8 mouse cellular contexts compared by ENCODE assay signal in genomic region chr17:33981192-33981909, GRCm38 (mm10). TPM values are rescaled to one million over a fixed set of nuclear protein-coding genes. Genes with fewer than 3 reads are reported as not detected.
DNase-seq lines count a peak whose midpoint lies in the region; ATAC-seq and TF ChIP-seq lines count a peak whose summit lies in the region.
"Not testable (repeated sequence)": the region's sequence is repeated elsewhere in the genome, so short reads cannot be mapped to it uniquely, and the experiment has no call there.

No protein-coding gene starts in this region.

- peak; percentile 55; the same call in 1 of the 2 replicates for TF ChIP-seq CTCF in embryonic fibroblast, embryonic 13.5 days (IDR thresholded peaks at IDR 0.05; ENCODE audit: borderline replicate concordance, insufficient read depth, low read length)
- peak; percentile 55 for TF ChIP-seq CTCF in kidney, adult 2 months (conservative IDR thresholded peaks at IDR 0.05; ENCODE audit: insufficient read depth, insufficient read length, low read depth, low read length)

- H3K27ac ChIP-seq in embryonic fibroblast, embryonic 13.5 days (ENCODE audit: insufficient read depth, low read length), result peak overlapping the region; percentile 23
- H3K27ac ChIP-seq in kidney, adult 2 months (ENCODE audit: insufficient read depth, low read depth, low read length), result peak overlapping the region; percentile 76
- H3K27ac ChIP-seq in midbrain, embryonic 11.5 days (ENCODE audit: low read depth, low read length), result peak overlapping the region; percentile 72

- not testable (repeated sequence) for H3K27me3 ChIP-seq in kidney, adult 2 months (replicated peaks; ENCODE audit: control insufficient read depth, insufficient read depth, low read length)
- H3K27me3 ChIP-seq in midbrain, embryonic 11.5 days (ENCODE audit: control insufficient read depth, insufficient read depth, low read length), result peaks cover 29% of the 10 kb centered on the region

- intact Hi-C loops in left cerebral cortex, postnatal 4 days (cut with DNase I), result not testable (repeated sequence)

- WGBS in kidney, adult 2 months, result under 1% methylated on average over 27 of the region's 27 CpGs
- WGBS in midbrain, embryonic 11.5 days, result under 1% methylated on average over 27 of the region's 27 CpGs

- H3K4me3 ChIP-seq in embryonic fibroblast, embryonic 13.5 days (ENCODE audit: insufficient read depth, low read length), result peak overlapping the region; percentile 48
- peak overlapping the region; percentile 51 for H3K4me3 ChIP-seq in kidney, adult 2 months (ENCODE audit: insufficient read depth, low read depth, low read length)
- peak overlapping the region; percentile 44 for H3K4me3 ChIP-seq in midbrain, embryonic 11.5 days (ENCODE audit: low read depth, low read length)

- H3K4me1 ChIP-seq in embryonic fibroblast, embryonic 13.5 days (ENCODE audit: control insufficient read depth, insufficient read depth, low read length); midbrain, embryonic 11.5 days (ENCODE audit: control insufficient read depth, insufficient read depth, low read length): not testable (repeated sequence)
- H3K4me1 ChIP-seq in kidney, adult 2 months (ENCODE audit: control insufficient read depth, insufficient read depth, low read length), result peaks cover 12% of the 10 kb centered on the region; the same call in 1 of the 2 replicates

- H3K36me3 ChIP-seq in kidney, adult 2 months (ENCODE audit: control insufficient read depth, insufficient read depth, low read length); midbrain, embryonic 11.5 days (ENCODE audit: control insufficient read depth, insufficient read depth, low read length): not testable (repeated sequence)

- peak overlapping the region; percentile 61 for H3K9ac ChIP-seq in midbrain, embryonic 11.5 days (ENCODE audit: low read length)

- DNase-seq in adrenal gland, postnatal 4 days (ENCODE audit: low spot score in 2 of 2), result peak; percentile 40 to 72
- peak; percentile 91 for DNase-seq in heart, adult 8-10 months (ENCODE audit: low spot score)
- DNase-seq in kidney, adult 2 months, result peak; percentile 96
- DNase-seq in left cerebral cortex, postnatal 4 days, result peak; percentile 91
- peak; percentile 99 for DNase-seq in midbrain, embryonic 11.5 days (ENCODE audit: low spot score, missing footprints)
- DNase-seq in skeletal muscle tissue, adult 2 months (ENCODE audit: low read depth, low spot score), result peak; percentile 96
- peak; percentile 92 for DNase-seq in yolk sac, embryonic 10.5 days (ENCODE audit: low spot score)

- H3K9me3 ChIP-seq in midbrain, embryonic 11.5 days (ENCODE audit: control insufficient read depth, low read length), result not testable (repeated sequence)

- peak; percentile 94 for ATAC-seq in midbrain, embryonic 11.5 days (ENCODE audit: low FRiP score)

- peak overlapping the region; percentile 56 for H3K4me2 ChIP-seq in midbrain, embryonic 11.5 days

- TF ChIP-seq POLR2A in embryonic fibroblast, embryonic 13.5 days (IDR thresholded peaks at IDR 0.05; ENCODE audit: low read depth, low read length), result peak; percentile 56
- not testable (repeated sequence) for TF ChIP-seq POLR2A in kidney, adult 2 months (IDR thresholded peaks at IDR 0.05; ENCODE audit: low read depth, low read length)

RNA-seq across cellular contexts. Expression of gene H2-K1, which starts 18.8 kb away (rescaled TPM):
- total RNA-seq in adrenal gland, postnatal 4 days (2021), result 100 to 1,000 TPM; 173 to 174 TPM
- polyA plus RNA-seq in embryonic fibroblast, embryonic 13.5 days (2011; ENCODE audit: insufficient read length, low read depth, missing spikeins), result 131 and 166 TPM in 2 replicates
- 100 to 1,000 TPM; 111 to 163 (median 123) TPM for total RNA-seq in heart, adult 8-10 months (2022)
- 1,162 and 1,255 TPM in 2 replicates for polyA plus RNA-seq in kidney, adult 2 months (2012; rRNA removed)
- total RNA-seq in left cerebral cortex, postnatal 4 days (2021), result 10 to 100 TPM in 1 of 2 experiments, 1 to 10 TPM in 1; 8.2 to 13.8 TPM
- 30.0 and 37.2 TPM in 2 replicates for polyA plus RNA-seq in midbrain, embryonic 11.5 days (2014; fragmentation: Nextera tagmentation; extraction: Ambion mirVana)

RNA-seq across cellular contexts. Expression of gene Rps18, which starts 25.6 kb away (rescaled TPM):
- 1,000 to 10,000 TPM; 1,180 to 1,281 TPM for total RNA-seq in adrenal gland, postnatal 4 days (2021)
- 1,572 and 1,668 TPM in 2 replicates for polyA plus RNA-seq in embryonic fibroblast, embryonic 13.5 days (2011; ENCODE audit: insufficient read length, low read depth, missing spikeins)
- 100 to 1,000 TPM; 373 to 430 (median 408) TPM for total RNA-seq in heart, adult 8-10 months (2022)
- polyA plus RNA-seq in kidney, adult 2 months (2012; rRNA removed), result 342 and 406 TPM in 2 replicates
- 100 to 1,000 TPM; 557 to 591 TPM for total RNA-seq in left cerebral cortex, postnatal 4 days (2021)
- 1,159 and 1,302 TPM in 2 replicates for polyA plus RNA-seq in midbrain, embryonic 11.5 days (2014; fragmentation: Nextera tagmentation; extraction: Ambion mirVana)

RNA-seq across cellular contexts. Expression of gene Vps52, which starts 25.7 kb away (rescaled TPM):
- total RNA-seq in adrenal gland, postnatal 4 days (2021), result 10 to 100 TPM; 62.8 to 72.5 TPM
- 34.0 and 35.7 TPM in 2 replicates for polyA plus RNA-seq in embryonic fibroblast, embryonic 13.5 days (2011; ENCODE audit: insufficient read length, low read depth, missing spikeins)
- total RNA-seq in heart, adult 8-10 months (2022), result 10 to 100 TPM; 35.6 to 45.0 (median 41.6) TPM
- polyA plus RNA-seq in kidney, adult 2 months (2012; rRNA removed), result 54.2 and 60.5 TPM in 2 replicates
- 10 to 100 TPM; 72.2 to 72.6 TPM for total RNA-seq in left cerebral cortex, postnatal 4 days (2021)
- 36.3 and 36.5 TPM in 2 replicates for polyA plus RNA-seq in midbrain, embryonic 11.5 days (2014; fragmentation: Nextera tagmentation; extraction: Ambion mirVana)

RNA-seq across cellular contexts. Expression of gene B3galt4, which starts 30.1 kb away (rescaled TPM):
- 1 to 10 TPM; 7.1 to 7.2 TPM for total RNA-seq in adrenal gland, postnatal 4 days (2021)
- 2.3 and 3.6 TPM in 2 replicates for polyA plus RNA-seq in embryonic fibroblast, embryonic 13.5 days (2011; ENCODE audit: insufficient read length, low read depth, missing spikeins)
- 1 to 10 TPM in 3 of 4 experiments, under 1 TPM in 1; 0.89 to 2.6 (median 1.6) TPM for total RNA-seq in heart, adult 8-10 months (2022)
- 6.7 and 7.8 TPM in 2 replicates for polyA plus RNA-seq in kidney, adult 2 months (2012; rRNA removed)
- 1 to 10 TPM; 6.6 to 6.8 TPM for total RNA-seq in left cerebral cortex, postnatal 4 days (2021)
- 3.4 and 4.2 TPM in 2 replicates for polyA plus RNA-seq in midbrain, embryonic 11.5 days (2014; fragmentation: Nextera tagmentation; extraction: Ambion mirVana)

RNA-seq across cellular contexts. Expression of gene Wdr46, which starts 40.9 kb away (rescaled TPM):
- total RNA-seq in adrenal gland, postnatal 4 days (2021), result 10 to 100 TPM; 35.1 to 35.2 TPM
- polyA plus RNA-seq in embryonic fibroblast, embryonic 13.5 days (2011; ENCODE audit: insufficient read length, low read depth, missing spikeins), result 20.3 and 20.5 TPM in 2 replicates
- 10 to 100 TPM; 10.1 to 12.8 (median 11.6) TPM for total RNA-seq in heart, adult 8-10 months (2022)
- polyA plus RNA-seq in kidney, adult 2 months (2012; rRNA removed), result 15.3 and 16.0 TPM in 2 replicates
- total RNA-seq in left cerebral cortex, postnatal 4 days (2021), result 10 to 100 TPM; 30.1 to 36.6 TPM
- polyA plus RNA-seq in midbrain, embryonic 11.5 days (2014; fragmentation: Nextera tagmentation; extraction: Ambion mirVana), result 27.4 and 28.9 TPM in 2 replicates

Comparison
In these comparisons a context has a peak if more than half of its experiments do, and no peak if none do; other contexts are left out.
1. Peak in every context shown above with its lines: DNase-seq, ATAC-seq, H3K4me3 ChIP-seq and H3K27ac ChIP-seq.
2. H3K27ac ChIP-seq: peak in every context shown above with its lines; median percentile 76 in kidney, adult 2 months; 72 in midbrain, embryonic 11.5 days; 23 in embryonic fibroblast, embryonic 13.5 days.
3. RNA of gene H2-K1, which starts 18.8 kb away (total RNA-seq): 173 to 174 TPM in adrenal gland, postnatal 4 days and 111 to 163 TPM in heart, adult 8-10 months; 8.2 to 13.8 TPM in left cerebral cortex, postnatal 4 days; every median in the first group is over 4 times any median in the second.